Mouse (Mus musculus) right cerebral cortex, postnatal 14 days (tissue): ENCODE measurements at regions not wholly inside any gene's neighbourhood (a gene's known extent, or its start where the extent isn't known, plus 50 kb on each side); places are given as distances from the start of the nearest gene placed in this dataset.
"Not testable (repeated sequence)": the region's sequence is repeated elsewhere in the genome, so short reads cannot be mapped to it uniquely, and the experiment has no call there.

Experiments
- DNase-seq: peaks from one replicate; pipeline ENCODE4 v3.0.0; 2022

DNA sequence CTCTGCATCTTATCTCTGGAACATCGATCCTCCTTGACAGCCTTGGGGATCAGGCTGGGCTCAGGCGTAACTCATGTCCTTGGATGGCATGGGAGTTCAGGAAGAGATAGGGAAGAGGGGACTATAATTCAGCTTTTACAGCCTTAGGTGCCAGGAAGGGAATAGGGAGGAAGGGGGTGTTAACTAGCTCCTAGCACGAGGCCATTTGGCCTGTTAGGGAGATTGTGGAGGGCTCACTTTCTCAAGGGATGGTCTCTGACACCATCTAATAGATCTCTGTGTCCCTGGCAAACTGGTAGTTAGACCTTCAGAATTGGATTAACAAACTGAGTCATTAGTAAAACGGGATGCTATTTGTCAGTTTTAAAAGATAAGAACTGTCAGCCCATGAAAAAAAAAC is 292.1 kb upstream of the Pkdcc start:
- not testable (repeated sequence) for DNase-seq

DNA sequence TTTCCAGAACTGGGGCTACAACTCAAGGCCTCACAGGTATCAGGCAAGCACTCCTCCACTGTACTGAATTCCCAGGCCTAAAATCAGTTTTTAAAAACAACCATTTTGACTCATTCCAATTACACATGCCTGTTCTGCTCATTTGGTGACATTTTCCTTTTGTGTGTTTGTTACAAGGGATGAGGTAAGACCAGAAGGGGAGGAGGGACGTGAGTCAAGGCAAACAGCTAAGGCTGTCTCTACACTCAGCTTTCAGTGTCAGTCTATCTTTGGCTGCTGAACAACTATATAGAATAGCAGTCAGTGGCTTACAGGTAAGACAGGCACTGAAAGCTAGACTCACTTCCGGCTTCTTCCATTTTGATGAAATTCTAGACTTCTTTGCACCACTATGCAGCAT is 289.3 kb upstream of the Pkdcc start:
- DNase-seq, result no peak

DNA sequence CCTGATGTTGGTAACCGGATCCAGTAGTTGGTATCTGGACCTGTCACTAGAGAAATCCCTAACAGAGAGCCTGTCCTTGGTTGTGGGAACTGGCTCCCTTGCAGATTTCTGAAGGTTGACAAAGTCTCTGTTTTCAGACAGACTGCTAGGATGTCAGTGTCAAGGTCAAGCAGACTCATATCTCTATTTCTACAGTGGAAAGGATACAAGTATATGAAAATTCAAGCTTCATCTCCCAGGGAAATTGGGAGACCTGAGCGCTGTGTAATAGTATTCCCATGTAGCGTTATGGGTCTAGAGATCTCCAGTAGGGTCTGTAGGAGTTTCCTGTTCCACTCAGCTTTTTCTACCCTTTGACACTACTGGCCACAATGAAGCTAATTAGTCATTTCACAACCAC is 287.4 kb upstream of the Pkdcc start:
- no peak for DNase-seq

DNA sequence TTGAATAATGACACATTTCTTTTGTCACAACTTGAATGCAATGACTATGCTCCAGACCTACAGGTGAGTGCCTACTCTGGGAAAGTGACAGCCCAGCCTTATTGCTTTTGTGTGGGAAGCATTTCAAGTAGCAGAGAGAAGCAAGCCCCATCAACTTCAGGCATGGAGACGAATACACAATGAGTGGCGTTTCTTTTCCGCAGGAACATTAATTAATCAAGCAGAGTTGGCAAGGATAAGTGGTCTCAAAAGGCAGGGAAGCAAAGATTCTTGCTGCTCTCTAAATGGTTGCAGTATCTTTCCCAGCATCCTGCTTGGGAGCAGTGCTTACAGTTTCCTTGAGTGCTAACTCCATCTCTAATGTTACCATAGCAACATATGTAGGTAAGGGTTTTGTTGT is 285.6 kb upstream of the Pkdcc start:
- DNase-seq, result no peak

DNA sequence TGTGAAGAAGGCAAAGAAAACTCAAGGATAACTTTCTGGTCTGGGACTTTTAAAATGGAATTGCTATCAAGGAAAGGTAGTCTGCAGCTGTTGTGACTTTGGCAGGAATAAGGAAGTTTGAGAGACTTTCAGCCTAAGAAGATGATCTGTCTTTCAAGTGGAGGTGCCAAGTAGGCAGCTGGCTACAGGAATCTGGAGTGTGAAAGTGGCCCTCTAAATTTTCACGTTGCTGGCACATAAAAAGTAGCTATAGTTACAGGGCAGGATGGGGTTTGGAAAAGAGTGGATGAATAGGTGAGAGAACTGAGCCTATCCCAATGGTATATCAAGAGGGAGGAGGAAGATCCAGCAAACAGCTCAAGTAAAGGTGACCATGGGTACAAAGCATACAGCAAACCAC is 284.4 kb upstream of the Pkdcc start:
- DNase-seq, result no peak

DNA sequence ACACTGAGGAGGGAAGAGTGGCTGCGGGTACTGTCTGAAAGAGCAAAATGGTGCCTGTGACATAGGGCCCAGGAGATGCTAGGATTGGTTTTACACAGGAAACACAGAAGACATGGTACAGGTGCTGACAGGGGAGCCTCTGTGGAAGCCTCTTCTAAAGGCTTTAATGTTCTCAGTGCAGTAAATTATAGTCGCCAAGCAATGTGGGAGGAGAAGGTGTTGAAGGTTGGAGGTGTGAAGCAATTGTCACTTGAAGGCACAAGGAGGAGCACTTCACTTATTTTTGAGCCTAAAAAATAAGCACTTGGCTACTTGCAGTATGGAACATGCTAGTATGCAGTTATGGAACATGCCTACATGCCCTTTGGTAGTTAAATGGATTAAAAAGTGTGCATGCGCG is 283.6 kb upstream of the Pkdcc start:
- no peak for DNase-seq

DNA sequence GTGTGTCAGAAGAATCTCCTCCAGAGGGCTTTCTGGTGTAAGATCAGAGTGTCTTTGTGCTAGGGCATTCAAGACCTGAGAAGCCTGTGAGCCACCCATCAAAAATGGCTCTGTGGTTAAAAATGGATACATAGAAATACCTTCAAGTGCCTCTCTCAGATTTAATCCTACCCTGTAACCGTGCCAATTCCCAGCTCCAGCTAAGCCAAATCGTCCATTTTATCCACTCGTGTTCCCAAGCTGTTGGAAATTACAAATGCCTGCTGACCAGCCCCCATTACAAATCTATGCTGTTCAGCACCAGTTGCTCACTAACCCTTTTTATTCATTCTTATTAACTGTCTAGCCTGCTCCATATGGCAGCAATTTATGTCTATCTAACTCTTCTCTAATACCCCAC is 278.3 kb upstream of the Pkdcc start:
- DNase-seq, result no peak

DNA sequence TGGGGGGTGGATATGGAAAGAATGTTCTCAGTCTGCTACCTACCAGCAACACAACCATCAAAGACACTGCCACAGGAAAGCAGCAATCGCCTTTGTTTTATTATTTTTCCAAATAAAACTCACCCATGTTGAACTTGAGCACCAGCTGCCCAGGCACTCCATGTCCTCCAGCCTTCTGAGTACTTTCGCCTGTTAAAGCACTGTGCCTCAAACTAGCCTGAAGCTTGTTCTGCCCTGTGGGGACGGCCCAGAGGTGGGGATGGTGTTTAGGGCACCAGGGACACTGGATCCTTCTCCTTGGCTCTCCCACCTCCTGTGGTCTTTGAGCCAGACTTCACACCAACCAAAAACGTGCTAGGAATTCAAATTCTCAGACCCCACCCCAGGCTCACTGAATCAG is 269.0 kb upstream of the Pkdcc start:
- no peak for DNase-seq

DNA sequence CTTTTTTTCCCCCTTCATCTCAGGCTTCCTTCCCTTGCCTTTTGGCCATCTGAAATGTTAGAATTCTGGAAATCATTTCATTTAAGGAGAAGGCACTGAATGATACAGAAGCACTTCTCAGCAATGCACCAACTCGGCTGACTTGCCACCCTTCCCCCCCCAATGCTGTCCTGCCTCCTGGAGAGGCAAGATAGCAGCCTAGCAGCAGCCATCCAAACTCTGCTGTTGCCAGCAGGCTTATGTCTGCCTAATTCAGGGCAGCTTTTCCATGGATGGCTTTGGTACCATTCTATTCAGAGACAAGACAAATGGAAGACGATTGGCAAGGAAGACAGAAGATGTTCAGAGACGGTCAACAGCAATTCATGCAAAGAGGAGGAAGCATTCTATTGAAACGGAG is 265.3 kb upstream of the Pkdcc start:
- DNase-seq, result no peak

DNA sequence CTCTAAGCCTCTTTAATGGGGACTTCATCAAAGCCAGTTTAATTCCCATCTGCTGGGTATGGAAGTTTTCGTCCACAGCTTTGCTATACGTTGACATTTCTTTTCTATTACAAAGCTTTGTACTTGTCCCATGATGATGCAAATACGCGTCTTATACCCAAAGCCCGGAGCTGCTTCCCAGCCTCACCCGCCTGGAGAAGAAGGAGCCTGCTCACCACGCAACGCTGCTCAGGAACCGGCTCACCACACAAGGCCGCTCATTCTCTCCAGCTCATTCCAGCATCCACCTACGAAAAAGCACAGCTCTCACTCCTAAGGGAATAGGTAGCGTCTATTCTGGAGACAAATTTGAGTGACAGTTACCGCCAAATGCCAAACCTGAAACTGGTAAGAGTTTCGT is 264.8 kb upstream of the Pkdcc start:
- DNase-seq, result no peak

DNA sequence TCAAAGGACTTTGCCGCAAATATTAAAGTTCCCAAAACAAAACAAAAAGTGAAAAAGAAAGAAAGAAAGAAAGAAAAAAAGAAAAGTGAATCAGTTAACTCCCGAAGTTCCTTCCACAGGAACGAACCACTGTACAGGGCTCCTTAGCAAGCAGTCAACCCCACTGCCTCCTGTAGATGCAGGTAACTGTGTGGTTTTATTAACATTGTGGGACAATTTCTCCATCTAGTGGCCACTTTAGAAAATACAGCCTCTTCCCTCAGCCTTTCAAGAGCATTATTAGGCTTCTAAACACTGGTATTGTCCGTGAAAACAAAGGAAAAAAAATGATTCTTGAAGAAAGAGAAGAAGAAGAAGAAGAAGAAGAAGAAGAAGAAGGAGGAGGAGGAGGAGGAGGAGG is 257.7 kb upstream of the Pkdcc start:
- no peak for DNase-seq

DNA sequence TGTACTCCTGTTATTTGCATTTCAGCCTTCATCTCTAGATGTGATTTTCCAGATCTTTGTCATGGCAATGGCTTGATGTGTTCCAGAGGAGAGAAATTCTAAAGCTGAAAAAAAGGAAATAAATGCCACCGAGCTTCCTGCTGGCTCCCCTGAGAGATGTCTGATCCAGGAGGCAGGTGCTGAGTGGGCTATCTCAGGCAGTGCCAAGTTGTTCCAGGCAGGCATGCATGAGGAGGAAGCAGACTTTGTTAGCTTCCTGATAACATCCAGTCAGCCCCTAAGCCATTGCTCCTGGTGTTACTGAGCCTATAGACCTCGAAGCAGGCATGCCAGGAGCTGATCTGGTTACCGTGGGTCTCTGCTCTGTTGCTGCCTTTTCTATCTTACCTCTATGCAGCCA is 251.7 kb upstream of the Pkdcc start:
- DNase-seq, result no peak

DNA sequence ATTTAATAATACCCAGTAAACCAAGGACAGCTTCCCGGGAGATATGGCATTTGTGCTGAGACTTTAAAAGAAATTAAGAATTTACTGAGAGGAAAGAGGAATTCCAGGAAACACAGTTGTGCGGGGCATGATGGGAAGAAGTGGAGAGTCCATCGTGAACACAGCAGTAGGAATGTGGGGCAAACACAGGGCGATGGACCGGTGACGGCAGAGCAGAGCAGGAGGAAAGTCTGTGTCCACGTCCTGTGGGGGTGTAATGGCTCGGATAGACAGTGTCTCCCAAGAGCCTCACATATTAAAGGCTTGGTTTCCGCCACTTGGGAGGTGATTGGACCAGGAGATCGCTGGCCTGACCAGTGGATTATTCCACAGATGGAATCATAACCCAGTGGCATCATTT is 215.4 kb upstream of the Pkdcc start:
- DNase-seq, result no peak

DNA sequence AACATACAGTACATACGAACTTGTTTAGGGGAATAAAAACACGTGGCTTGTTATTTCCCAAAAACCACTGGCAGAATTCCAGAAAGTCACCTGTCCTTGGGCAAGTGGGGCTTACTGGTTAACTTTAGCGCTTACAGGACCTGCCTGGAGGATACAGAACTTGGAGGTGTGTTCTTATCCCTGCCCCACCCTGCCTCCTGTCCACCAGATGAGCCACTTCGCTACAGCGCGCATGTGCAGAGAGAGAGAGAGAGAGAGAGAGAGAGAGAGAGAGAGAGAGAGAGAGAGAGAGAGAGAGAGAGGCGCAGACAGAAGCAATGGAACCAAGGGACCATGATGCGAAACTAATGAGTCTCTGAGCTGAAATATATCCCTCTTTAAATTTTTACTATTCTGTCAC is 214.7 kb upstream of the Pkdcc start:
- no peak for DNase-seq

DNA sequence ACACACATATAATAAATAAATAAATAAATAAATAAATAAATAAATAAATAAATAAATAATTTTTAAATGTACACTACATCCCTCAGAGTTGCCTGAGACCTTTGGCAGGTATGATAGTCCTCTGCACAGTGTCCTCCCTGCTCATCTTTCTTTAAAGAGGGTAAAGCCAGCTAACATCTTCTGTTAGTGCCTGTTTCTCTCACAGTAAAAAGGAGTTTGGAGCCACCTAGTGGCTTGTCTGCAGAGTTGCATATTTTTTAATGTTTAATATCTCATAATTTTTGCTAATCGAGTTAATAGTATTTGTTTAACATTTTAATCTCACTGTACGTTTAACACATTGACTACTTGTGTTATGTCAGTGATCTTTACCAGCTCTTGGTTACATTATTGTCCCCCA is 213.5 kb upstream of the Pkdcc start:
- DNase-seq, result no peak

DNA sequence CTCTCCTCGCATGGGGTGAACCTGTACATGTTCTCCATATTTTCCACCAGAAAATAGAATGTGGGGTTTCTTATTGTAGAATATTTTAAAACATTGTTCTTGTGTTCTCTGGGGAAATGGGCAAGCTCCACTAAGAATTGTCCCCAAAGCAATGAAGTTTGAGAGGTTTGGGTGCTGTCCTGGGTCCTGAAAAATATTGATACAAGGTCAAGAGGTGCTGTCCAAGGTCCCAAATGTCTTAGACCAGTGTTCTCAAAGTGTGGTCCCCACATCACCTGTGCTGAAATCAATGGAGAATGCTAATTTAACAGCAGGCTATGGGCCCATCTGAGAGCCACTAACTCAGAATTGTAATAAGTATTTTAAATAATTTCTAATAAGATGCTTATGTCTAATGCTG is 204.2 kb upstream of the Pkdcc start:
- no peak for DNase-seq

DNA sequence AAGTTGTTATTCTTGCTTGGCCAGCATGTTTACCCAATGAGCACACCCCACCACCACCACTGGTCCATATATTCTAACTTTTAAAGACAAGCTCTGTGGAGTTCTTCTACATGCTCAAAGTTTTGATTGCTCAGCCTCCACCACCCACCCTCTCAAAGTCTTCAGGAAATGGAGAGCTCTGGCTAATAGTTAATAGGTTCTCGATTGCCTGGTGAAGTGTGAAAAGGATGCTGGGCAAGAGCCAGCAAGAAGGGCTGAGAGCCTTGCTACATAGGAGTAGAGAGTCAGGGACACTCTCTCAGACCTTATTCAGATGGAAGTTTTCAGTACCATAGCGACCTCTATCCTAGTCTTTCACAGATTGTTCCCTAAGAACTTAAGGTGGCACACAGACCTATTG is 199.4 kb upstream of the Pkdcc start:
- DNase-seq, result no peak

DNA sequence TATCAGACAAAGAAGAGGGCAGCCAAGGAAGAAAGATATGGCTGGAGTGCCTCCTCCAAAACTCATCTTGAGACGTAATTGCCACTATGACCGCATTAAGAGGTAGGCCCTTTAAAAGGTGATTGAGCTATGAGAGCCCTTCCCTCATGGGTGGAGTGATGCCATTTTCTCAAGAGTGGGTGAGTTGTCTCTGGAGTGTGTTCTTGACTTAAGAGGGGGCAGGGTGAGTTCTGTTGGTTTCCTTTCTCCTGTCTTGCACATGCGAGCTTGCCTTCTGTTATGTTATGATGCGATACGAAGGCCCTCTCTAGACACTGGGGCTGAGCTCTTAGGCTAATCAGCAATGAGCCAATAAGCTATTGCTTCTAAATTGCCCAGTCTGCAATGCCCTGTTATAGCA is 198.2 kb upstream of the Pkdcc start:
- DNase-seq, result no peak

DNA sequence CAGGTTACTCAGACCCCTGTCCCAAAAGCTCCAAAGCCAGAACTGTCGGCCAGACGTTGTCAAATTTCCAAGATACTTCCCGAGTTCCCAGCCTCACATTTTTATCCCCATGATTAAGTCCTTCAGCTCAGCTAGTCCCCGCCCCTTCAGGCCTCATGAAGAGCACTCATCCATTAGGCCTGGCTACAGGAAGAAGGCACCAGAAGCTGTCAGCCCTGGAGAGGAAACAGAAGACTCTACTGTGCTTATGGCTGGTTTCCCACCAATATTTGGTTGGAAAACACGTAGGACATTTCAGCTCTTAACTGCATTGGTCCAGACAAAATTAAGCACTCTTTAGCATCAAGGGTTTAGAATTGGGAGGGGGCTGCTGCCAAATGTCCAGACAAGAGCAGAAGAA is 195.8 kb upstream of the Pkdcc start:
- DNase-seq, result no peak

DNA sequence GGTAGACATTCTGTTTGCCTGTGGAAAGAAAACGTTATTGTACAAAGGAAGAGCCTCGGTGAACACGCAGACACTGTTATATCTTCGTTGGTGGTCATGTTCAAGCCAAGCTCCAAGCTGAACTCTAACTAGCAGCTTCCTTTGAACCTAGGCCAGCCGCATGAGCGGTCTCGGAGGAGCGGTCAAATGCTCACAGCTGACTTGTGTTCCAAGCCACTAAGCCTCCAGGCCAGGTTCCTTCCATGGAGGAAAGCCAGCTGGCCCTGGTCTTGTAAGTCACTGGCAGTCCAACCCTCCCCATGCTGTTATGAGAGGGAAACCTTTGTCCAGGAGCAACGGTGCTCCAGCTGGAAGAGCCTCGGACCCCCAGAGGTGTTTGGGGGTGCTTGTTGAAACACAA is 194.5 kb upstream of the Pkdcc start:
- peak; percentile 13 for DNase-seq

DNA sequence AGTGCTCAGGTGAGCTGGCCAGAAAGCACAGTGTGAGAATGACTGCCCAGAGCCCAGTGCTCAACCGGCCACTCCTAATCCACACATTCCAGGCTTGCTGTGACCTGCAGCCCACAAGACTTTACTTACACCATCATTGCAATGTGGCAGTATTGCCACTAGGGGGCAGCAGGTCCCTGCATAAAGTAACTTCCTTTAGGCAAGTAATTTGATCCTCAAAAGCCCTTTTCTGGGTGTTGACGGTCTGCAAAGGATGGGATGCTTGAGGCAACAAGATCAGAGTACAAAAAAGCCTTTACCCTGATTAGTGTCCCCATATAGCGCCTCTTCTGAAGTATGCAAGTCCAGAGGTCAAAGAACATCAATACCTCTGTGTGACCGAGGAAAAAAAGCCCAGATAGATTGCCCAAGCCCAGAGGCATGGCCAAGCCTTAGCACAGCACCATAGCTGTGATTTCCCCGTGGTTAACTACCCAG is 189.7 kb upstream of the Pkdcc start:
- peak; percentile 81 for DNase-seq

DNA sequence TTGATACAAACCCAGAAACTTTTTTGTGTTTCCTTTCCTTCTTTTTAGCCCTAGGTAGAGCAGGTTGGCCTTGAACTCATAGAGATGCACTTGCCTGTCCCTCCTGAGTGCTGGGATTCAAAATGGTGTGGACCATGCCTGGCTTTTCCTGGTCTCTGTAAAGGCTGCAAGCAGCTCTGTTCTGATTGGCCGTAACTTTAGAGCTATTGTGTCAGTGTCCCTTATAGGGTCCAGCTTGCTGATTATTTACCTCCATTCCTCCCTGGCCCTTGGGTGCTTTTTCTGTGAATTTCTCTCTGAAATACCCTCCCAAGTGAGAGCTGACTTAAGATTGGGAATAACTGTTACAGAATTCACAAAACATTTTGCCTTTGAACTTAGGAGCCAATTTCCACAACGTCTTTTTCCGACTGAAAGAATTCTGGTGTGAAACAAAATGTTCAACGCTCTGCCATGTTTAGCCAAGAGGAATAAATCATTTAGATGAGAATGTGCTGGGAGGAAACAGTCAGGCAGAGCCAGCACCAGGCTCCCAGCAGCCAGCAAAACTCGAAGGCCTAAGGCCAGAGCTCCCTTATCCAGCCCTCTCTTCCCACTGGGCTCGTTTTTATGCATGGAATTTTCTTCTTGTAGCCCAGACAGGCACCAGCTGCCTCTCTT is 180.0 kb upstream of the Pkdcc start:
- no peak for DNase-seq

DNA sequence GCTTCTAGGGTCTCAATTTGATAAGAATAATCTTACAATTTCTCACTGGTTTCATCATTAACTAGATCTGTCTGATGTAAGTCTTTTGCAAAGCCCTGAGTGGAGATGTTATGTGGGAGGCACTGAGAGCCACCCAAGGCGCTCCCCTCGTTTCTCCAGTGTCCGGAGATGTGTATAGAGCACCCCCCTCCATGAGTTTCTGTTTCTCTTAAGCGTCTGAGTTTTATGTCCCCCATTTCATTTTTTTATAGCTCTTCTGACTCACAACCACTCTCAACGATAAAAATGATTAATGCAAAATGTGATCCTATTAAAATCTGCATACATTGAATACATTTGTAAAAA is 179.5 kb upstream of the Pkdcc start:
- DNase-seq, result no peak

DNA sequence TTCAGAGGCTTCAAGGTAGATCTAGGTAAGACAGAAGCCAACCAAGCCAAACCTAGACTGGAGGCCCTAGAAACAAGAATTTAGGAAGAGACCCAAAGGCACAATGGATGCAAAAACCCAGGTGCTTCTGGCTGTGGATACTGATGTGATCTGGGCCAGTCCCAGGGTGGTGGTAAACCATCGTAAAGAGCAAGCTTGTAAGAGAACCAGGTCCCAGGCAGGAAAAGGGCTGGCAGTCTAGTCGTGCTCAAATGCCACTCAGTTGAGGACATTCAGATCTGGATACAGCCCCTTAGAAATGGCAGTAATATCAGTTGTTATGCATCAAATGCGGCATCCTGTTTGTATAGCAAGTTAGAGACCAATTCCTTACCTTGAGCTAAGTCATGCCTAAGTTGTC is 175.5 kb upstream of the Pkdcc start:
- DNase-seq, result no peak

DNA sequence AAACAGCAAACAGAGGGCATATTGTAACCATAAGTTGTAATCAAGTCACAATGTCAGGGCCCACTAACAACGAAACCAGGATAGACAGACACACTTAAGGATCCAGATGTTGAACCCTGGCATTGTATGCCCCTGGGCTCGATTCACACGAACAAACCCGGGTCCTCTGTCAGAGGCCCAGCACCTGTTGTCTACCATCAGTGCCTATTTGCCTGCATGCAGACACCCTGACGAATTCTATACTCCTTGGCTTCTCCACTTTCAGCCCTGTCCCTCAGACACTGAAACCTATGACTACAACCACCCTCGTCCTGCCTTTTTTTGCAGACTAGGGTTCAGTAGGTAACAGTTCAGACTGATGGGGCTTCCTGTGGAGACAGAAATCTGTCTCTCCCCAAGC is 170.6 kb upstream of the Pkdcc start:
- no peak for DNase-seq

DNA sequence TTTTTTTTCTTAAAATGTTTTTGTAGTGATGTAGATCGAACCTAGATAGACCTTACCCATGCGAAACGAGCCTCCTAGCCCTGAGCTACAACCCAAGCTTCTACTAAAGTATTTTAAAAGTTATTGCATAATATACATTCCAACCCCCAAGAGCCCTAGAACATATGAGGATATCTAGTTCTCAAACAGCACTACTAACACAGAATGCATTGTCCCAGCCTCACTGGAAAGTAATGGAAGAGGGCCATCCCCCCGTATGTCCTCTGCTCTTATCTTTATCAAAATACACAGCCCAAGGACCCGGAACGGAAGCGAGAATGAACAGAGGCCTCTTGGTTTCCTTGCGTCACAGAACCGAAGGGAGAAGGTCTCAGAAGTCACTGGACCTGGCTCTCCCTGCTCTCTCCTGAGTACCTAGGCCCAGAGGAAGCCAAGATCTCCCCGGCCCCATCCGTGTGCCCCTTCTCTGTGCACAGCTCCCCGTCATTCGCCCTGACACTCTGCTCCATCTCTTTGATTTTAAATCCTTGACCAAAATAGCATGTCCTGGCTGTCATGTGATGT is 165.0 kb upstream of the Pkdcc start:
- no peak for DNase-seq
